Mouse (Mus musculus): Measurements from ENCODE around the gene Zfp652. TPM values are rescaled to one million over a fixed set of nuclear protein-coding genes. Genes with fewer than 3 reads are reported as not detected.
"Not testable (repeated sequence)": the region's sequence is repeated elsewhere in the genome, so short reads cannot be mapped to it uniquely, and the experiment has no call there.

The Zfp652 gene
- total RNA-seq, 4 experiments from 2014 or later, result 44.7 to 57.9 (median 51.7) TPM

DNA sequence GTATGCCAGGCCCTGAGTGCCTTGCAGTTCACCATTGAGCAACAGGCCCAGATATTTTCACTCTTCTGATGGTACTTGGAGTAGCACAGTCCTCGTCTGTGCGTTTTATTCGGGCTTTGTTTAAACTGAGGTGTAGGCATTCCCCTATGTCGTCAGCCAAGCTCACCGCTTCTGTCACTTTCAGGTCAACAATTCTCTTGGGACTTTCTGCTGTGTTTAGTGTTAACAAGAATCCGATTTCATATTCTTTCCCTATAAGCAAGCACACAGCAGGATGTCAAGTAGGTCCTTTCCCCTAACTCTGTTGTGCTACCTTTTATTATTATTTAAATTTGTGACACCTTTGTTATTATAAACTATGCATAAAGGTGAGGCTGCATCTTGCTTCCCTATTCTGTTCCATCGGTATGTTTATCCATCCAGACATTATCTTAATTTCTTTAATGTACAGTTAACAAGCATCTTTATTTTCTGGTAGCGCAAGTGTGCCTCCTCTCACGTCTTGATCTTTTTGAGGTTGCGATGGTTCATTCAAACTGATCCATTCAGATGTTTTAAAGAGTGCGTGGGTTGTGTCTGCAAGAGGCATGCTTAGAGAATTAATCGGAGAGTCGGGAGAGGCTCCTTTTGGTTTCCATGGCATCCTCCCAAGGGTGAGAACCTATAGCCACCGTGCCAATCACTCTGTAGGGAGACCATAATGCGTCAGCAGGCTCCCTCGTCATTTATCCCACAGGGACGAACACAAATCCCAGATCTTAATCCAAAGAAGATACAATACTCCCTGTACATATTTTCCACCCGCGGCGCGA, 145.4 kb downstream of the Zfp652 start:
- no peak for DNase-seq

DNA sequence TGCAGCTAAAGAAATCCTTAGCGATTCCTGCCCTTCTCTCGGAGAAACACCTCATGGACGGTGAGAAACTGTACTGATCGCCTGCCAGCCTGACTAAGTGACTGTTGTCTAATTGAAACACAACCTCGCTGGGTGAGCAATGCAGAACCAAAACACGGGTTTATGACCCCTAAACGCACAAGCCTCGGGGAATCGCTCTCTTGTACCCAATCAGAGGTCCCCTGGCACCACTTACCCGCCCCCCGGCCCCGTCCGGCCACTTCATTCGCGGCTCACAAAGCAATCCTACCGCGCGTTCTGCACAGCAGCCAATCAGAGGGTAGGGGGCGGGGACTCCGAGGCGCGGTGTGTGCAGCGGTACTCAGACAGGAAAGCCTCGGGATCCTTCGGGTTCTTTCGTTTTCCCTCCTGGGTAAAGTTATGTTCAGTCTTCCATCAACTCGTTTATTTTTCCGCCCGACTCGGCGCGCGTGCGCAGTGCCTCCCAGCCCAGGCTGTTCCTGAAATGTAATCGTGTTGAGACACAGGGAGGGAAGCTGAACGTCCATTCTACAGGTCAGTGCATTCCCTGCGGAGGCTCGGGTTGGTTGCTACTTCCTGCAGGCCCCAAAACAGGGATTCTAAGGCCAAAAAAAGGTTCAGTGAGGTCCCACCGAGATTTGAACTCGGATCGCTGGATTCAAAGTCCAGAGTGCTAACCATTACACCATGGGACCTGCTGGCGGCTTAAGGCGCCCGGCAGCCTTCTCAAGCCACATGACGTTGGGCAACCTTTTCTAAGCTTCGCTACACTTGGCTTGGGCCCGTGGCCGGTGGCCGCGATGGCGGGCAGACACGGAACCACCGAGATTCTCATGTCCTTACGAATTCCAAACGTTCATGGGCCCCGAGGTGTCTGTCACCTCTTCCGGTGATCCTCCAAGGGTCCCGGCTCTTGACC, 146.3 kb downstream of the Zfp652 start:
- DNase-seq, result peak; percentile 97

DNA sequence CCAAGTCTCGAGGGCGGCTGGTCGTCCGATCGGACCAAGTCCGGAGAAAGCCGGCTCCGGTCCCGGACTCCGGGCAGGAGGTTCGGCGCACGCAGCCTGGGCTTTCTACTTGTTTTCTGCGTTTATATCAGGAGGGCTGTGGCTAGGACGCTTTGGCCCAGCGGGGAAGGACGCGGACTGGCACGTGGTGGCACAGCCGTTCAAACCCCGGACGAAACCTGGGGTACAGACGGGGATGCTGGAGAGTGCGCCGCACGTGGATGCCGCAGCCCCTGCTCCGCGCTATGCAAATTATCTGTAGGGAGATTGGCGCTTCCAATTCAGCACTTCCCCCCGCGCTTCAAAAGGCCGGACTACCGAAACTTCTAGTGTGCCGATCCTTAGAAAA, 147.0 kb downstream of the Zfp652 start:
- peak; percentile 71 for DNase-seq

DNA sequence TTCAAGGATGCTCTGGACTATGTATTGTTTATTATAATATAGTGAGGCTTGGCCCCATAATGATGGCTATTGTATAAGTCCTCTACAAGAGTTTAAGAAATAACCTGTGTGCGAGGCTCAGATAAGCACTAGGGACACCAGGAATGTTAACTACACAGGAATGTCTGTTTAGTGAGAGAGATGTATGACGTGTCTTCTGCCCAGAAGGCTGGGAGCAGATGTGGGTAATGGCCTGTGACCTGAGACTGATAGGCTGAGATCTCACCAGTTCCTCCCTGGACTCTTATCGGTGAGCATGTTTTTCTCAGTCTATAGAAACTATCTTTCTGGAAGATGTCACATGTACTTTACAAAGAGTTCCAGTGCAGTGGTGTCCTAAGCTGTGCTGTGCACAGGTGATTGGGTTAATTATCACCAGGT, 147.6 kb downstream of the Zfp652 start:
- DNase-seq, result no peak

DNA sequence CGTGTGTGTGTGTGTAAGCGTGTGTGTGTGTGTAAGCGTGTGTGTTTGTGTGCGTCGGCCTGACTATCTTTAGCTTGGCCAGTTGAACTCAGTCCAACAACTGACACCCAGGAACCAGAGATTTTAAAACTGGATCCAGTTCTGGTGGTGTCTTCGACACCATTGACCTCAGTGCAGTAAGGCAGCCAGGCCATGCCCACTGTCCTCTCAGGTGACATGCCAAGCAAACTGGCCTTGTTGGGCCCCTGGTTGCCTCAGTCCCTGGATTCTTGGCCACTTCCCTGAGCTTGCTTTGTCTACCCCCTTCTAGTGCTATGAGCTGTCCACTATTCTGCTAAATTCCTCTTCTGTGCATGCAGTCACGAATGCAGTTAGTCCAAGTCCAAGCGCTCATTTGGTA, 148.9 kb downstream of the Zfp652 start:
- no peak for DNase-seq

DNA sequence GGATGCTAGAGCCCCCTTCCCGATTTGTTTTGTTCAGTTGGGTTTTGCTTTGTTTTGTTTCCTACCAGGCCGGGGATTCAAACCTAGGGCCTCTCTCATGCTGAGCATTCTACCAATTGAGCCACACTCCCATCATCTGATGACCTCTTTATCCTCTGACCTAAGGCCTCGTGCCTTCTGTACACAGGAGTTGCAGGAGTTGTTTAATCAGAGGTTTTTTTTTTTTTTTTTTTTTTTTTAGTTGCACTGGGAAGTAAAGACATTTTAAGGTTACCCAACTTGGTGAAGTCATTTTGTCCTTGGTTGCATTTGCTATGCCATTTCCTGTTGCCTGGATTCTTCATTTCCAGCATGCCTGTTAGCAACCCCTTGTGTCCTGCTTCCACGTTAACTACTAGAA, 157.0 kb downstream of the Zfp652 start:
- DNase-seq, result no peak

DNA sequence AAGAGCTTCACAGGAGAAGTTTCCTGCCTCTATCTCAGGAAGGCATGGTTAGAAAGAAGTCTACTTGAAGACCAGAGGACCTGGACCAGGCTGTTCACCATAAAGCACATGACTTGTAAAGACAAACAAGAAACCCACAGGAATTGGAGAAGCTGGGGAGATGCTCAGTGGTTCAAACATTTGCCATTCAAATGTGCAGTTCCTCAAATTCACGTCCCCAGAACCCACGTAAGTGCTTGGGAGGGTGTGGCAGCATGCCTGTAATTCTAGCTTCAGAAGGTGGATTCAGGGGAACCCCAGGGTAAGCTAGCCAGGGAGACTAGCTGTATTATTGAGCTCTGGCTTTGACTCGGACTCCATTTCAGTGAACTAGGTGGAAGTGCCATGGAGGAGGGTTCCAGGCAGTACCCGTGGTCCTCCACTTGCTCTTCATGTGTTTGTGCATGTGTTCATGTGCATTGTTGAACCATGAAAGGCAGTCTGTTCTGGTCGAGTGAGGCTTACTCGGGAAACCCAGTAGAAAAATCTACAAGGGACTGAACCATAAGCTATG, 157.5 kb downstream of the Zfp652 start:
- DNase-seq, result no peak

DNA sequence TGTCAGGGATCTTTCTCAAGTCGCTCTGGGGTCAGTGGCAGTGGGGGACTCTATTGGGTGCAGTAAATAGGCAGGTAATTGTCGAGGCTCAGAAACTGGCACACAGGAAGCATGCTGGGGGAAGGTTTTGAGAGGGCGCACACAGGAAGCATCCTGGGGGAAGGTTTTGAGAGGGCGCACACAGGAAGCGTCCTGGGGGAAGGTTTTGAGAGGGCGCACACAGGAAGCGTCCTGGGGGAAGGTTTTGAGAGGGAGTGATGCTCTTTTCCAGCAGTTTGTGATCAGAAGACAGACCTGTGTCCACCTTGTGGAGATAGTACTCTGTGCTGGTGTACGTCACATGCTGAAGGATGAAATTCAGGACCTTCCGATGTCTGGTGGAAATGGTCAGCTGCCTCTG, 163.3 kb downstream of the Zfp652 start:
- DNase-seq, result no peak

DNA sequence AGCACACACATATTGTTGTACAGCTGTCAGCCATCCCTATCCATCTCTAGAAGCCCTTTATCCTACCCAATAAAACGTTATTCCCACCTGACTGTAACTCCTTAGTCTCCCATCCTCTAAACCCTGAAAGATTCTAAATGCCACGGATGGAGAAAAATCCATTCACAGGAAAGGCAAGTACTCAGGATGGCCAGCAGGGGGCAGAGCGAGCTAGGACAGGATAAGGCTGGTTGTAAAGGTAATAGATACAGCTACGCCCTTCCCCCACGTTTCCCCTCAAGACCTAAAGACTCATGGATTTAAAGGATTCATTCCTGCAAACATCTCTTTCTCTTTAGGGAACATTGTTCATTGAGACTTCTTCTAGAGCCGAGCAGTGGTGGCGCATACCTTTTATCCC, 163.8 kb downstream of the Zfp652 start:
- no peak for DNase-seq

DNA sequence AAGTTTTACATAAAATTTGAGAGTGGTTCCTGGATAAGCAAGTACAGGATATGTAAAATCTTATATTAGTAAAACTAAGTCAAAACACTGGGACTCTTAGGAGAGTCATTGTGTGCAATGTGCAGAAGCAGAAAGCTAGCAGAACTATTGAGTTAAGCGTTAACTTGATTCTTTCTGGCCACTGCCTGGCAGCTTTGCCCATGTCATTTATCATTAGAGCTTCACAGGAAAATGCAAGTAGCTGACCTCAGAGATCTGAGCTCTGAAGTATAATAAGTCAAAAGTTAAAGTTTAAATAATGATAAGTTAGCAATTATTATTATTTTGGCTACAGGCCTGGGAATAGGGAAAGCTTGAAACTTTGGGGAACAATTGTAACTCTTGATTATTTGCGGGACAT, 167.4 kb downstream of the Zfp652 start:
- DNase-seq, result not testable (repeated sequence)

Other genes with a start within 250 kb of the Zfp652 start
- gene Nxph3, start 198.1 kb upstream of the Zfp652 start, total RNA-seq (2022), result 1 to 10 TPM; 3.0 to 5.8 (median 3.9) TPM
- gene Ngfr, start 124.9 kb upstream of the Zfp652 start, total RNA-seq (2022), result 1 to 10 TPM; 4.0 to 6.0 (median 5.2) TPM
- gene Phb, start 45.7 kb upstream of the Zfp652 start, total RNA-seq (2022), result 100 to 1,000 TPM; 283 to 358 (median 307) TPM
- 1 to 10 TPM in 2 of 4 experiments, under 1 TPM in 2; 0.67 to 2.3 (median 1.1) TPM for gene B130006D01Rik, start 10.9 kb downstream of the Zfp652 start, total RNA-seq (2022)
- gene Phospho1, start 111.8 kb downstream of the Zfp652 start, total RNA-seq (2022), result 100 to 1,000 TPM in 2 of 4 experiments, 10 to 100 TPM in 2; 61.9 to 148 (median 104) TPM
- gene Gngt2, start 124.5 kb downstream of the Zfp652 start, total RNA-seq (2022), result 10 to 100 TPM; 14.7 to 19.0 (median 17.1) TPM
- 10 to 100 TPM in 3 of 4 experiments, 1 to 10 TPM in 1; 8.9 to 14.3 (median 12.2) TPM for gene Abi3, start 129.8 kb downstream of the Zfp652 start, total RNA-seq (2022)
- not detected for gene B4galnt2, start 202.2 kb downstream of the Zfp652 start, total RNA-seq (2022)

Measured in adrenal gland, adult 8-10 months (tissue).